Mouse (Mus musculus): ENCODE measurements around the gene Dpy30.
"Not testable (repeated sequence)": the region's sequence is repeated elsewhere in the genome, so short reads cannot be mapped to it uniquely, and the experiment has no call there.

Dpy30 gene

DNA sequence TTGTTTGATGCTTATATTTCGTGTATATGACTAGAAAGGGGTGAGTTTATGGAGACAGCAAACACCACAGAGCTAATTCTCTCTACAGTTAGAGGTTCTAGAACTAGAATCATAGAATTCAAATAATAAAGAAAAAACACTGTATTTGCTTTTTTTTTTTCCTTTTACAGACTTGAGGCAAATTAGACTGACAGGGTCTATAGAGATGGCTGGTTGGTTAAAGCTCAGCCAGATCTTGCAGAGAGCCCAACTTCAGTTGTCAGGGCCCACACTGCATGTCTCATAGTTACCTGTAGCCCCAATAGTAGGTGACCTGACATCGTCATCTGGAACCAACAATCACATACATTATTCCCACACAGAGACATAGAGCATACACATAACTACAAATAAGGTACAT, at the start of gene Dpy30:
TSS of gene Dpy30 (minus strand) at position 101 of the 400 bp plus-strand sequence.
- no peak for DNase-seq (ENCODE audit: low spot score)

DNA sequence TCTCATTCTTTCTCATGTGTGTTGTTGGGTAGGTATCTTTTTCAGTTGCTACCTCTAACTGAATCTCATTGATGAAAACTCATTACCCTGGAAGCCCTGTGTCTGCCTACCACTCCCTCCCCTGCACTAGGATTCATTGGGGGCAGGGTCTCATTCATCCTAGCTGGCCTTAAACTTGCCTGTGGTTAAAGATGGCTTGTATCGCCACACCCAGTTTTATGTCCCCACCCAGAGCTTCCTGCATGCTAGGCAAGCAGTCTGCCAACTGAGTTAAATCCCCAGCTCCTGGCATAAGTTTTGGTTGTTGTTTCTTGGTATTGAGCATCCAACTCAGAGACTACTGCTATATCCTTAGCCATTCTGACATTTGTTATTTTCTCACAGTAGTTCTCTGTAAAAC, 39.8 kb upstream of the Dpy30 start:
- DNase-seq (ENCODE audit: low spot score): no peak

DNA sequence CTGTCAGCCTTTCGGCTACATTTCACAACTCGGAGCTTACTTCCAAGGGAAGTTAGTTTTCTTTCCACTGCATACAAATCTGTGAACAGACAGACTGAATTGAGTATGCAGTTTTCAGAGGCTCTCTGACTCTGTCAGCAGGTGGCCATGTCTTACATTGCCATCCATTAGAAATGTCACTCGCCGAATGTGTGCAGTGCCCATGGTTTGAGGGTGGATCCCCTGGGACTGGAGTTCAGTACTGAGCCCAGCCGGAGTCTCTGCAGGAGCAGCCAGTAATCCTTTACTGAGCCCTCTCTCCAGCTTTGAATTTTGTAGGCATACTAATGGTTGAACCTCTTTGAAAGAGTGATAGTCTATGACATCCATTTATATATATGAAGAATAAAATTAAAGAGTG, 17.4 kb upstream of the Dpy30 start:
- peak; percentile 37 for DNase-seq (ENCODE audit: low spot score)

DNA sequence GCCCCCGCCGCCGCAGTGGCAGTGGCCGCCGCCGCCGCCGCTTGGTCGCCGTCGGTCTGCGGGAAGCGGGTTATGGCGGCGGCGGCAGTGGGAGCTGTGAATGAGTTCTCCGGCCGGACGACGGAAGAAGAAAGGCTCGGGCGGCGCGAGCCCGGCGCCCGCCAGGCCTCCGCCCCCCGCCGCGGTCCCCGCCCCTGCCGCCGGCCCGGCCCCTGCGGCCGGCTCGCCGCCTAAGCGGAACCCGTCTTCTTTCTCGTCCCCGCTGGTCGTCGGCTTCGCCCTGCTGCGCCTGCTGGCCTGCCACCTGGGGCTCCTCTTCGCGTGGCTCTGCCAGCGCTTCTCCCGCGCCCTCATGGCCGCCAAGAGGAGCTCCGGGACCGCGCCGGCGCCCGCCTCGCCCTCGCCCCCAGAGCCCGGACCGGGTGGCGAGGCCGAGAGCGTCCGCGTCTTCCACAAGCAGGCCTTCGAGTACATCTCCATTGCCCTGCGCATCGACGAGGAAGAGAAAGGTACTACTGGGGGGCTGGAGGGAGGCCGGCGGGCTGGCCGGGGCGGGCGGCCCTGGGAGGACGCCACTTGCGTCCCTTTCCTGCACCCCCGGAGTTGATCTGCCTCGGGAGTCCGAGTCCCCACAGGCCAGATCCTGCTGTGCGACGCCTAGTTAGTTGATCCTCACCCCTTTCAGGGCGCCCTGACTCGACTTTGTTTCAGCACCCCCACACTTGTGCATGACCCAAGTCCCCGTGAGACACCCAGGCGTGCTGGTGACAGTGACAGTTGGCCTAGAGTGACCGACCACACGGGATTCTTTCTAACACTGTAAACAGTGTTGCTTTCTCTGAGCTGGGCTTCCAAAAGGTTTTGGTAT, 15.4 kb upstream of the Dpy30 start, which contains the start of gene Spast:
TSS of gene Spast (plus strand) at position 51 of the 868 bp plus-strand sequence.
- DNase-seq (ENCODE audit: low spot score): peak; percentile 37

DNA sequence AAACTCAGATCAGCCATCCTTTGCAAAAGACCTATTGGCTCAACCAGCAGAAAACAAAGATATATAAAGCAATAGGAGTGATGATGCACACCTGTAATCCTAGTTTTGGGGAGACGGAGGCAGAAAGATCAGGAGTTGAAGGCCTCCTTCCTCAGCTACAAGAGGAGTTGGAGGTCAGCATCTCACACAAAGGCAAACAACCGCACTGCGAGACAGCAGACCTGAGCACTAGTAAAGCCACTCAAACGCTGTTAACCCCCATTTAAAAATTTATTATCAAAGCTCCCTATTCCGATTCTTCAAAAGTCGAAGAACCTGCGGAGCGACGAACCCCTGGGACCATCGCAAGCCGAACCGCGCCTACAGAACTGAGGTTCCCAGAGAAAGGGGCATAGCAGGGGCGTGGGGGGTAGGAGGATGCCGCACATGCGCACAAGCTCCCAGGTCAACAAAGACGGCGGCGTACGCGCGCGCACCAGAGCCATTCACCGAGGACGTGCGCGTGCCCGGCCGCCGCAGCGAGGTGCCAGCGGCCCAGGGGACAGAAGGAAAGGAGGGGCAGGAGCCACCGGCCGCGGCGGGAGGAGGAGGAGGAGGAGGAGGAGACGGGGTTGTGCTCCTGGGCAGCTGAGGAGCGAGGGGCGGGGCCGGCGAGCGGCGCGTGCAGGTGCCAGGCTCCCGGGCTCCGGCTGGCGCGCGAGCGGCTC, 14.6 kb upstream of the Dpy30 start:
- peak; percentile 98 for DNase-seq (ENCODE audit: low spot score)

DNA sequence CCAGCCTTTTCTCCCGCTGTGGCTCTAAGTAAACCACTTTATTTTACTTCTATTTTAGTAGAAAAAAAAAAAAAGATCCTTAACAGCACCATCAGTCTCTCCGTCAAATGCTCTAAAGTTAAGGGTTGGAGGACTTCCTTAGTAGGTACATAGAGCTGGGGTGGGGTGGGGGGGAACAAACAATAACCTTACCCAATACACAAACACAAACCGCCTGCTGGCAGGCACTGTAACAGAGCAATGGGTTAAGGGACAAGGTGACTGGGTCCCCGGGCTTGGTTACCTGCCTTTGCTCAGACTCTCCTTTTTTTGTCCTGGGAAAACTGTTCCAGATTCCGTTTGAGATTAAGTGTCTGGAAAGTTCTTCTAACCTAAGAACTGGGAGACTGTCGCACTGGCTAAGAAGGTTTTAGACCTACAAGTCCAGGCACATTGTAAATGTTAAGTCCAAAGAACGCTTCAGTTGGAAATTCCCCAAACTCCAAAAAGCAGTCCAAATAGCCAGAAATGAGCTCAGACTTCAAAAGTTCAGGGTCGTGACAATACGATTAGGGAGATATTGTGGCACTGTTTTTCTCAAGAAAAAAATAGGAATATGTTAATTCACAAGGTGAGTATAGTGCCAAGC, 7.4 kb upstream of the Dpy30 start:
- DNase-seq (ENCODE audit: low spot score): no peak

DNA sequence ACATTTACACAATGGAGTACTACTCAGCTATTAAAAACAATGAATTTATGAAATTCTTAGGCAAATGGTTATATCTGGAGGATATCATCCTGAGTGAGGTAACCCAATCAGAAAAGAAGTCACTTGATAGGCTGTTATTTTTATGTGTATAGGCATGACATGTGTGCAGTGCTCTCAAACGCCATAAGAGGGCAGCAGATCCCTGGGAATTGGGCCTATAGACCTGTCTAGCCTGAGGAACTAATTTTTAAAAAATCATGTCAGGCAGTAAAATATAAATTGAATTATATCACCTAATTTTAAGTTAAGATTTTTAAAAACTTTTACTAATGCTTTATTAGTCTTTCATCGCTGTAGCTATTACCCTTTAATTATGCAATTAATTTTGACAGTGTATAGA, 4.4 kb upstream of the Dpy30 start:
- peak; percentile 75 for DNase-seq (ENCODE audit: low spot score)

DNA sequence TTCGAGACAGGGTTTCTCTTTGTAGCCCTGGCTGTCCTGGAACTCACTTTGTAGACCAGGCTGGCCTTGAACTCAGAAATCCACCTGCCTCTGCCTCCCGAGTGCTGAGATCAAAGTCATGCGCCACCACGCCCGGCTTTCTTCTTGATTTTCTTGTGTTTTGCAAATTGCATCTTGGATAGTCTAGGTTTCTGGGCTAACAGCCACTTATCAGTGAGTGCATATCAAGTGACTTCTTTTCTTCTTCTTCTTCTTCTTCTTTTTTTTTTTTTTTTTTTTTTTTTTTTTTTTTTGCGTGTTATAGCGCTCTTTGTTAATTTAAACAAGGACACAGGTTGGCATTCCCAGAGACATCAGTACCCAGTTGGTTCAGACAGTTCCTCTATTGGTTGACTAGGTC, 3.5 kb upstream of the Dpy30 start:
- DNase-seq (ENCODE audit: low spot score): not testable (repeated sequence)

DNA sequence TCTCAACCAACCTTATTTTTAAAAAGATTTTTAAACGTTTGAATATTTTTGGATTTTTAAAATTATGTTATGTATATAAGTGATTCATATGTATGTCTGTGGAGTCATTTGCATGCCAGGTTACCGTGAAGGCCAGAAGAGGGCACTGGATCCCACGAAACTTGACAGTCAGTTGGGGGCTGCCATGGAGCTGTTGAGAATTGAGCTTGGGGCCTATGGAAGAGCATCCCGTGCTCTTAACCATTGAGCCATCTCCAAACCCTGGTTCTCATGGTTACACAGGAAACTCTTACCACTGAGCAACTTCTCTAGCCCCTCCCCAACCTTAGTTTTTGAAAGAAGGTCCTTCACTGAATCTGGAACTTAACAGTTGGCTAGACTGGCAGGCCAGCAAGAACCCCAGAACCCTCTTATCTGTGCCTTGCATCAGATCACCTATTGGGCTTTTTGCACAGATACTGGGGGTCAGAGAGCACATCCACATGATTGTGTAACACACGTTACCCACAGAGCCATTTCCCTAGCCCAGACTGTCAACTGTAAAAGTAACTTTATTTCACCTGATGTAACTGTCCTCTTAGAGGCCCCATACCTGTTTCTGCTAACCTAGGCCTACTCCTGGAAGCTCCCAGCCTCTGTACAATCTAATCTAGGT, 1.2 kb downstream of the Dpy30 start:
- peak; percentile 38 for DNase-seq (ENCODE audit: low spot score)

DNA sequence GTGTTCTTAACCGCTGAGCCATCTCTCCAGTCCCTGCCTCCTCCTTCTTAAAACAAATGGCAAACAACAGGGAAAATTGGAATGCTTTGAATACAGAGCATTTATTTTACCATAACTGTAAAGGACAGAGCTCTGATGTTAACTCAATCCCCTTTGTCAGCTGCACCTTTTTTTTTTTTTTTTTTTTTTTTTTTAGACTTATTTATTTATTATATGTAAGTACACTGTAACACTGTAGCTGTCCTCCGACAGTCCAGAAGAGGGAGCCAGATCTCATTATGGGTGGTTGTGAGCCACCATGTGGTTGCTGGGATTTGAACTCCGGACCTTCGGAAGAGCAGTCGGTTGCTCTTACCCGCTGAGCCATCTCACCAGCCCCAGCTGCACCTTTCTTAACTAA, 5.0 kb downstream of the Dpy30 start:
- no peak for DNase-seq (ENCODE audit: low spot score)

DNA sequence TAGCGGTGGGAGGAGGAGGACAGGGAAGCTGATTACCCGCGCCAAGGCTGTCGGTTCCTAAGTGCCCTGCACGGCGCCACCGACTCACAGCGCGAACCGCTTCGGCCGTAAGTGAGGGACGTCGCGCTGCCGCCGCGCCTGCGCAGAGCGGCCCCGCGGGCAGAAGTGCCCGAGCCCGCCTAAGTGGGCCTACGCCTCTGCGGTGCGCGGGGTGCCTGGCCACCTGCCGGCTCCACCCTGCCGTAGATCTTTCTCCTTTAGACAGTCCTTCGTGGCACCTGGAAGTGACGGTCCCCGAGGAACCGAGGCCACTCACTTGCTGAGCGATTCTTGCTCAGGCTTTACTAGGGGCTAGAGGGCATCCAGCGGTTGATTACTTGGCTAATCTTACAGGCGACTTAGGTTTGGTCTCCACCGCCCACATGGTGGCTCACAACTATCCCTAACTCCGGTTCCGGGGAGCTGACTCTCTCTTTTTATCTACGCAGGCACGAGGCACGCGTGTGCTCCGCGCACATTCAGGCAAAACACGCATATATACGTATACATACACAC, 7.4 kb downstream of the Dpy30 start:
- peak; percentile 92 for DNase-seq (ENCODE audit: low spot score)

DNA sequence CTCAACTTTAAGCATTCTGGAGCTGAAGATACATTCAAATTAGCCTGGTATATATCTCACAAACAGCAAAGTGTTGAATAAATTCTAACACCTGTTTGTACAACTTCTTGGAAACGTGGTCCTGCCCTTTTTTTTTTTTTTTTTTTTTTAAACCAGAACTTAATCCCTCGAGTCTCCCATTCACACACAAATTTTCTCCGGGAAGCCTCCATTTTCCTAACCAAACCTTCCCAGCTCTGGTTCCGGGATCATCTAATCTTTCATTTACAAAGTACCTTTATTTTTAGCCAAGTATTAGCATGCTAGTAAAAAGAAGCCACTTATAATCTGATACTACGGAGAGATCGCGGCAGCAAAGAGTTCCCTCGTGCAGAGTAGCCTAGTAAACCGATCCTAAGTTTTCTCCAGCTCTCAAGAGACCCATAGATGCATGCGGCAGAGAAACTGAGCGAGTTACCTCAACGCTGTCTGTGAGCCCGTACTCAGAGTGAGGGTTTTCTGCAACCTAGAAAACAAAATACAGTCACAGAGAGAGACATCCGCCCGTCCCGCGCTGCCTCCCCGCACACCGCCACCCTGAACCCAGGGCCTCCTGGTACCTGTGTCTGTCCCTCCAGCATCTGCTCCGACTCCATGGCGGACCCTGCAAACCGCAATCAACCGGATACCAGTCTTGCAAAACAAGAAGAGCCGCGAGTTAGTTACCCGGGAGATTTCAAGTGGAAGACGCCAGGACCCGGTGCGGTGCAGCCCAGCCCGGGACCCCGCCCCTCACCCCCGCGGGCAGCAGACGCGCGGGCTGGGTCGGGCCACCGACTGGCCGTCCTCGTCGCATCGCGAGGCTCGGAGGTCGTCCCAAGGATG, 8.1 kb downstream of the Dpy30 start:
- no peak for DNase-seq (ENCODE audit: low spot score)

DNA sequence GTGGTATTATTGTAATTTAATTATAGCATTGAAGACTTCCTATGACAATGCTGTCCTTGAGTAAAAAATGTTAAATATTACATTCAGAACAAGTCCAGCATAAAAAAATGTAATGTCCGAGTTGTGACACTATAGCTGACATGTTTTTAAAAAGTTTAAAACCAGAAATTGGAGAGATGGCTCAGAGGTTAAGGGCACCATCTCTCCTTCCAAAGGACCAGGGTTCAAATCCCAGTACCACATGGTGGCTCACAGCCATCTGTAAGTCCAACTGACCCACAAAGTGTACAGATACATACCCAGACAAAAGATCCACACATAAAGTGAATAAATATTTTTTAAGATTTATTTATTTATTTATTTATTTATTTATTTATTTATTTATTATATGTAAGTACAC, 17.7 kb downstream of the Dpy30 start:
- no peak for DNase-seq (ENCODE audit: low spot score)

DNA sequence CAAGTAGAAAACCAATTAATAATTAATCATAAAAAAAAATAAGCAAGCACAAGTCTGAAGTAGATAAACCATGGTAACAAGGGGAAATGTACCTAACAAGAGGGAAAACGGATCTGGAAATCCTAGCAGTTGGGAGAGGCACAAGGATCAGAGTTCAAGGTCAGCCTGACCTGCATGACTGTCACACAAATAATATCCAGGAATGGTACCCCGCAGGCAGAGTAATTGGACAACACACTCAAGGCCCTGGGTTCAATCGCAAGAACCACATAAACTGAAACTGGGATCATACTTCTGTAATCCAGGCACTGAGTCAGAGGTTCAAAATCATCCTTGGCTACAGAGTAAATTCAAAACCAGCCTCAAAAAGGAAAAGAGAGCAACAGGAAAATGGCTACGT, 18.1 kb downstream of the Dpy30 start:
- no peak for DNase-seq (ENCODE audit: low spot score)

DNA sequence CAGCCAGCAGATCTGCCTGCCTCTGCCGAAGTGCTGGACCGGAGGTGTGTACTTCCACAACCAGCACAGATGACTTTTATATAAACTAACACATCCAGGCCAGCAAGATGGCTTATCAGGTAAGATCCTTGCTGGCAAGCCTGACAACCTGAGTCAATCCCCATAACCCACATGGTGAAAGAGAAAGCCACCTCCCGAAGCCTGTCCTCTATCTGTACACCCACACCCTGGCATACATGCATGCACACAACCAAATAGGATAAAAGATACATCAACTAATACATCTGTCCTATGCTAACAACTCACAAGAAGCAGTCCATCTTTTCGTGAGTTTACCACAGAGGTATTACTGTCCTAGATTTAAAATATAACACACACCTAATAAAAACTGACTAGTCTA, 19.7 kb downstream of the Dpy30 start:
- DNase-seq (ENCODE audit: low spot score): no peak

DNA sequence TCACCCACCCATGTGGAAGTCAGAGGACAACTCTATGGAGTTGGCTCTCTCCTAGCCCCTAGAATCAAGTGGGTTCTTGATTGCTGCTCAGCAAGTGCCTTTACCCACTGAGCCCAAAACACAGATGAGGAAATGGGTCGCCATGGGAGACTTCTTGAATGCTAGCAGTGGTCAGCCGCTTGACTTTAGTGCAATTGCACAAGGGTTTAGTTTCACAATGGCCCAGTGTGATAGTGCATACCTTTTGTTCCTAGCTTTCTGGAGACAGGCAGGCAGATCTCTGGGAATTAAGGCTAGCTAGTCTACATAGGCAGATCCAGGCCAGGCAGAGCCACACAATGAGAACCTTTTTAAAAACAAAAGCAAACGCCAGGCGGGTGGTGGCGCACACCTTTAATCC, 23.7 kb downstream of the Dpy30 start:
- DNase-seq (ENCODE audit: low spot score): no peak

DNA sequence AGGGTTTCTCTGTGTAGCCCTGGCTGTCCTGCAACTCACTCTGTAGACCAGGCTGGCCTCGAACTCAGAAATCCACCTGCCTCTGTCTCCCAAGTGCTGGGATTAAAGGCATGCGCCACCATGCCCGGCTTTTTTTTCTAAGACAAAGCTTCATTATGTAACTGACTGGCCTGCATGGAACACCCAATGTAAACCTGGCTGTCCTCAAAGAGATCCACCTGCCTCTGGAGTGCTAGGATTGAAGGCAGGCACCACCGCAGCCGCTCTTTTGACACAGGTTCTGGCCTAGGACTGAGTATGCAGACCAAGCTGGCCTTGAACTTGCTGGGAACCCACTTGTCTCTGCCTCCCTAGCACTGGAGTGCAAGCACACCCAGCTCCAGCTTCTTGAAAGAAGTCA, 26.8 kb downstream of the Dpy30 start:
- DNase-seq (ENCODE audit: low spot score): not testable (repeated sequence)

DNA sequence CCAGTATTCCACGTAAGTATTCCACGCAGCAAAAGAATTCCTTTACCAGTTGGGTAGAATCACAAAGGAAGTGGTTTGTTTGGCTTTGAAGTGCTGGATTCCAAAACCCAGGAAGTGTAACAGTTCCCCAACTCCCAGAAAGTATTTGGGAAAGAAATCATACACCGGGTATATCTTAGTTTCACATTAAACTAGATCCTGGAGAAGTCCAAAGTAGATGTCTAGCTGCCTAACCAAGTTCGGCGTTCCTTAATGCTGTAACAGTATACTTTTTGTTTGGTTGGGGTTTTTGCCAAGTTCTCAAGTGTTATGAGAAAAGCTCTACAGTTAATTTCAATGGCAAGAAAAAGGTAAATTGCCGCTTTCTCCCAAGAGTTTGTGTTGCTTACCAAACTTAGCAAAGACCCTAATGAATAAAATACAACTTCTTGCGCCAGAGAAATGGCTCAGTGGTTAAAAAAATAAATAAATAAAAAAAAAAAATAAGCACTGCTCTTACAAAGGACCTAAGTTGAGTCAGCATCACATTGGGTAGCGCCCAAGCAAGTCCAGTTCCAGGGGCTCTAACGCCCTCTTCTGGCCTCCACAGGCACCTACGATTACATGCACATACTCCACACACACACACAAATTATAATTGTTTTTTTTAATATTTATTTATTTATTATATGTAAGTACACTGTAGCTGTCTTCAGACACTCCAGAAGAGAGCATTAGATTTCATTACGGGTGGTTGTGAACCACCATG, 27.5 kb downstream of the Dpy30 start:
- DNase-seq (ENCODE audit: low spot score): peak; percentile 23

DNA sequence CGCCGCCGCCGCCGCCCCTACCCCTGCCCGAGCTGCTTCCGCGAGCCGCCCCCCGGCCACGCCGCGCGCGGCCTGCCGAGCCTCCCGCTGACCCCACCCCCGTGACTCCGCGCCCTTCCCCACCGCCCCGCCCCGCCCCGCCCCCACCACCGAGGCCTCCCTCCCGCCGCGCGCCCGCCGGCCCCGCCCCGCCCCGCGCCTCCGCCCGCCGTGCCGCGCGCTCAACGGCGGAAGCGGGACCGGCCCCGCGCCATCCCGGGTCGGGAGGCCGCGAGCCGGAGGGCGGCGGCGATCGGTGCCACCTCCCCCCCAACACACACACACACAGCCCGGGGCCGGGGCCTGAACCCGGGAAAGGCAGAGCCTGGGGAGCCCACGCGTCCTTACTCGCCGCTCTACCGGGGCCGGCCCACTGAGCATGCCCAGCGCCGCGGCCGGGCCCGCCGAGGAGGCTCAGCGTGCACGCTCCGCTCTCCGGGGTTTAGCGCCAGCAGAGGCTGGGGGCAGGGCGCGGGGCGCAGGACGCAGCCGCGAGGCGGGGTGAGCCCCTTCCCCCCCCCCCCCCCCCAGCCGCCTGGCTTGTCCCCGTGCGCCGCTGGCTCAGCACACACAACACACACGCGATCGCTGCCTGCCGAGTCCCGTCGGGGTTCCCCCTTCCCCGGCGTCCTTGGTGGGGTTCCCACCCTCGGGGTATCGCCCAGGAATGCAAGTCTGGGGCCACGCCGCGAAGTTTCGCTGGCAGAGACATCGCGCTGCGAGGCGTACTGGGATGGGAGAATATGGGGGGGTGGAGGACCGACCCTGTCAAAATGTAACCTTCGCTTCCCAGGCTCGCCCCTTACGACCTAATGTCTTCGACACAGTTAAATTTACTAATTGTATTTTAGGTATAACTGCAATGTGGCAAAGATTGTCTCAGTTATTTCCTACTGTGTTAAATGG, 28.4 kb downstream of the Dpy30 start, which contains the start of gene Memo1:
TSS of gene Memo1 (minus strand) at position 496 of the 945 bp plus-strand sequence.
- DNase-seq (ENCODE audit: low spot score): peak; percentile 86

Measured in retina, embryonic 14.5 days (tissue).